Mouse (Mus musculus) ovary, postnatal 14 days (tissue): Measurements from ENCODE around the gene Cxcr2.

Experiments
- DNase-seq: peaks from one replicate; pipeline ENCODE4 v3.0.0; 2022; ENCODE audit warnings: low spot score

The Cxcr2 gene

GRCm38 (mm10) chr1:74153461-74154184 lies at the start of gene Cxcr2:
Gene Cxcr2, plus strand, starts transcription at chr1:74153989.
- DNase-seq = no peak

GRCm38 (mm10) chr1:74105660-74106059 lies 48.1 kb upstream of the Cxcr2 start:
- no peak for DNase-seq

- DNase-seq = no peak
These were observed 47.6 kb upstream of the Cxcr2 start for GRCm38 (mm10) chr1:74106214-74106613.

GRCm38 (mm10) chr1:74107931-74108618 lies 45.7 kb upstream of the Cxcr2 start:
- DNase-seq = no peak

- DNase-seq = no peak
These were observed 44.1 kb upstream of the Cxcr2 start for GRCm38 (mm10) chr1:74109670-74110069.

GRCm38 (mm10) chr1:74110932-74111695 lies 42.7 kb upstream of the Cxcr2 start:
- DNase-seq = no peak

GRCm38 (mm10) chr1:74111696-74112030 lies 42.1 kb upstream of the Cxcr2 start:
- DNase-seq = no peak

- DNase-seq = no peak
These were observed 40.7 kb upstream of the Cxcr2 start for GRCm38 (mm10) chr1:74113071-74113470.

- no peak for DNase-seq
These were observed 35.9 kb upstream of the Cxcr2 start for GRCm38 (mm10) chr1:74117876-74118275.

GRCm38 (mm10) chr1:74119115-74119514 lies 34.7 kb upstream of the Cxcr2 start:
- no peak for DNase-seq

GRCm38 (mm10) chr1:74121138-74121537 lies 32.7 kb upstream of the Cxcr2 start:
- no peak for DNase-seq

GRCm38 (mm10) chr1:74121821-74122576 lies 31.8 kb upstream of the Cxcr2 start:
- DNase-seq = no peak

GRCm38 (mm10) chr1:74123215-74123614 lies 30.6 kb upstream of the Cxcr2 start:
- no peak for DNase-seq

GRCm38 (mm10) chr1:74124021-74124981 lies 29.5 kb upstream of the Cxcr2 start, which contains the start of gene Tns1:
Gene Tns1, minus strand, starts transcription at chr1:74124449.
- peak; percentile 41 for DNase-seq

GRCm38 (mm10) chr1:74124991-74125552 lies 28.7 kb upstream of the Cxcr2 start, which contains the start of gene Rufy4:
Gene Rufy4, plus strand, starts transcription at chr1:74125541.
- DNase-seq = peak; percentile 66

- DNase-seq = no peak
These were observed 22.7 kb upstream of the Cxcr2 start for GRCm38 (mm10) chr1:74130883-74131659.

GRCm38 (mm10) chr1:74132011-74132410 lies 21.8 kb upstream of the Cxcr2 start:
- DNase-seq = no peak

- DNase-seq = no peak
These were observed 19.8 kb upstream of the Cxcr2 start for GRCm38 (mm10) chr1:74133954-74134353.

- no peak for DNase-seq
These were observed 18.4 kb upstream of the Cxcr2 start for GRCm38 (mm10) chr1:74135326-74135950.
